Mouse (Mus musculus) spleen, adult 2 months (tissue): ENCODE measurements at regions not wholly inside any gene's neighbourhood (a gene's known extent, or its start where the extent isn't known, plus 50 kb on each side); places are given as distances from the start of the nearest gene placed in this dataset.

Source experiments
- CTCF ChIP-seq: fragments of 200-500 bp; IDR thresholded peaks from 2 replicates; pipeline ENCODE4 v1.5.1; 2011; ENCODE audit warnings: mild to moderate bottlenecking, inconsistent platforms; ENCODE audit not compliant: insufficient read depth, insufficient read length, insufficient replicate concordance; ENCODE audit errors: extremely low read depth
- POLR2A ChIP-seq: fragments of 200-500 bp; IDR thresholded peaks from 2 replicates; pipeline ENCODE4 v1.6.1; 2011; ENCODE audit warnings: low read depth, low read length, inconsistent platforms

GRCm38 (mm10) chr19:60670781-60671180 lies 85.0 kb upstream of the Nanos1 start:
- TF ChIP-seq CTCF = no peak
- TF ChIP-seq POLR2A = no peak
